15 mouse cellular contexts compared by ENCODE assay signal in the genomic region with DNA sequence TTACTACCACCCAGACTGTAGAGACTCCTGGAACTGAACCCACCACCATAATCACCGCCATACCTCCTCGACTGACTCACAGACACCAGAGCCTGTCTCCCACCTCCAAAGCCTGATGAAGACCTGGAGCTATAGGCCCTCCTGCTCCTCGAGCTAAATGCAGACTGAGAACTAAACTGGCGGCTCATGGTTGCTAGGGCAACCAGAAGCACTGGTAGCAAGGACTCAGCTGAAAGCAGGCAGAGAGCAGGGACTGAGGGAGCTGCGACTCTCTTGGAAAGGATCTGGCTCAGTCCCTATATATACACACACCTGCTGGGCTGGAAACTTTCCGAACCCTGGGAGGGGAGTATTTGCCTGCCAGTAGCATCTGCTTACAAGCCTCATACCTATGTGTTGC. TPM values are rescaled to one million over a fixed set of nuclear protein-coding genes. Genes with fewer than 3 reads are reported as not detected.
DNase-seq lines count a peak whose midpoint lies in the region; ATAC-seq and TF ChIP-seq lines count a peak whose summit lies in the region.
"Had no signal": no experiment of that assay in that cellular context is flagged by ENCODE, and none has a peak within 500 bp of the region (broad histone marks: within the 10 kb centered on the region; RNA-seq: fewer than 3 reads in every experiment).

Krt77 (minus strand) TSS at position 275 of the 400 bp plus-strand sequence.

- no peaks in the 10 kb centered on the region for H3K9me3 ChIP-seq in embryonic facial prominence, embryonic 14.5 days (ENCODE audit: control insufficient read depth, low read length)
- H3K9me3 ChIP-seq in embryonic facial prominence, embryonic 10.5 days: no peaks in the 10 kb centered on the region
- no peaks in the 10 kb centered on the region for H3K9me3 ChIP-seq in midbrain, postnatal 0 days (ENCODE audit: low read length)
- H3K9me3 ChIP-seq in liver, embryonic 11.5 days (ENCODE audit: control insufficient read depth, low read length): no peaks in the 10 kb centered on the region
- H3K9me3 ChIP-seq: limb, embryonic 12.5 days; megakaryocyte, embryonic 14.5 days had no signal

- no peak for ATAC-seq in embryonic facial prominence, embryonic 14.5 days (ENCODE audit: low read depth)
- peak; percentile 47; the same call in 1 of the 2 replicates for ATAC-seq in midbrain, postnatal 0 days (ENCODE audit: low FRiP score)
- no peak for ATAC-seq in liver, embryonic 11.5 days (replicated peaks; ENCODE audit: low FRiP score)

- no peak within 1 kb of the TSS for H3K4me3 ChIP-seq in embryonic facial prominence, embryonic 14.5 days (ENCODE audit: low read depth, low read length)
- no peak within 1 kb of the TSS for H3K4me3 ChIP-seq in embryonic facial prominence, embryonic 10.5 days
- H3K4me3 ChIP-seq in midbrain, postnatal 0 days (ENCODE audit: low read depth, low read length): no peak within 1 kb of the TSS
- no peak within 1 kb of the TSS for H3K4me3 ChIP-seq in liver, embryonic 11.5 days (ENCODE audit: low read depth, low read length)
- H3K4me3 ChIP-seq: limb, embryonic 12.5 days; megakaryocyte, embryonic 14.5 days had no signal

- intact Hi-C loops in heart, postnatal 36 days (cut with DNase I): no loop called here

- H3K27me3 ChIP-seq in embryonic facial prominence, embryonic 14.5 days (replicated peaks; ENCODE audit: control insufficient read depth, insufficient read depth, low read length): no peaks in the 10 kb centered on the region
- no peaks in the 10 kb centered on the region; the same call in 1 of the 2 replicates for H3K27me3 ChIP-seq in embryonic facial prominence, embryonic 10.5 days (replicated peaks; ENCODE audit: low read depth, poor library complexity, severe bottlenecking)
- H3K27me3 ChIP-seq in midbrain, postnatal 0 days (ENCODE audit: insufficient read depth, low read length): no peaks in the 10 kb centered on the region
- H3K27me3 ChIP-seq in liver, embryonic 11.5 days (replicated peaks; ENCODE audit: control insufficient read depth, insufficient read depth, low read length): peaks cover 6% of the 10 kb centered on the region

- H3K27ac ChIP-seq in embryonic facial prominence, embryonic 14.5 days (replicated peaks; ENCODE audit: low read depth, low read length): no peak within 1 kb of the TSS
- H3K27ac ChIP-seq in embryonic facial prominence, embryonic 10.5 days (replicated peaks): no peak within 1 kb of the TSS
- peak within 1 kb of the TSS; percentile 68 for H3K27ac ChIP-seq in midbrain, postnatal 0 days (ENCODE audit: low read depth, low read length)
- H3K27ac ChIP-seq in liver, embryonic 11.5 days (ENCODE audit: low read depth, low read length): no peak within 1 kb of the TSS
- H3K27ac ChIP-seq: limb, embryonic 12.5 days had no signal

- no peaks in the 10 kb centered on the region for H3K4me1 ChIP-seq in embryonic facial prominence, embryonic 14.5 days (ENCODE audit: control insufficient read depth, insufficient read depth, low read length)
- no peaks in the 10 kb centered on the region for H3K4me1 ChIP-seq in embryonic facial prominence, embryonic 10.5 days
- peaks cover 6% of the 10 kb centered on the region; the same call in 1 of the 2 replicates for H3K4me1 ChIP-seq in midbrain, postnatal 0 days (ENCODE audit: insufficient read depth, low read length)
- no peaks in the 10 kb centered on the region for H3K4me1 ChIP-seq in liver, embryonic 11.5 days (replicated peaks; ENCODE audit: control insufficient read depth, insufficient read depth, low read length)
- H3K4me1 ChIP-seq: limb, embryonic 12.5 days; megakaryocyte, embryonic 14.5 days had no signal

- WGBS in embryonic facial prominence, embryonic 14.5 days: 37% methylated on average over 6 of the region's 6 CpGs
- 43% methylated on average over 6 of the region's 6 CpGs for WGBS in embryonic facial prominence, embryonic 10.5 days
- WGBS in midbrain, postnatal 0 days: 17% methylated on average over 6 of the region's 6 CpGs
- 41% methylated on average over 6 of the region's 6 CpGs for WGBS in liver, embryonic 11.5 days

- TF ChIP-seq CTCF in midbrain, postnatal 0 days (IDR thresholded peaks at IDR 0.05): no peak

- no peaks in the 10 kb centered on the region for H3K36me3 ChIP-seq in embryonic facial prominence, embryonic 14.5 days (ENCODE audit: control insufficient read depth, insufficient read depth, low read length)
- no peaks in the 10 kb centered on the region for H3K36me3 ChIP-seq in embryonic facial prominence, embryonic 10.5 days (replicated peaks)
- no peaks in the 10 kb centered on the region for H3K36me3 ChIP-seq in midbrain, postnatal 0 days (ENCODE audit: insufficient read depth, low read length)
- no peaks in the 10 kb centered on the region for H3K36me3 ChIP-seq in liver, embryonic 11.5 days (ENCODE audit: control insufficient read depth, insufficient read depth, low read length)
- H3K36me3 ChIP-seq: limb, embryonic 12.5 days had no signal

- H3K9ac ChIP-seq in embryonic facial prominence, embryonic 14.5 days (ENCODE audit: low read depth, low read length): no peak within 1 kb of the TSS
- H3K9ac ChIP-seq in midbrain, postnatal 0 days (replicated peaks; ENCODE audit: low read length, poor library complexity, severe bottlenecking): no peak within 1 kb of the TSS
- no peak within 1 kb of the TSS for H3K9ac ChIP-seq in liver, embryonic 11.5 days (ENCODE audit: low read depth, low read length)
- H3K9ac ChIP-seq: limb, embryonic 12.5 days had no signal

- no peak within 1 kb of the TSS for H3K4me2 ChIP-seq in embryonic facial prominence, embryonic 14.5 days (ENCODE audit: low read depth, low read length)
- 0 out of 2 replicates have a peak within 1 kb of the TSS, but pooled peaks have one; percentile 12 for H3K4me2 ChIP-seq in midbrain, postnatal 0 days (ENCODE audit: low read depth, low read length, poor library complexity, severe bottlenecking)
- no peak within 1 kb of the TSS for H3K4me2 ChIP-seq in liver, embryonic 11.5 days
- H3K4me2 ChIP-seq: limb, embryonic 12.5 days had no signal

- DNase-seq in embryonic facial prominence, embryonic 14.5 days (ENCODE audit: low spot score): peak; percentile 12
- no peak for DNase-seq in embryonic facial prominence, embryonic 10.5 days (ENCODE audit: low spot score)
- DNase-seq in brain, adult 2 months (ENCODE audit: low read depth, low spot score): peak; percentile 92
- peak; percentile 69 to 82 for DNase-seq in layer of hippocampus, adult 18-20 months (ENCODE audit: low spot score in 2 of 2)
- peak; percentile 78 for DNase-seq in midbrain, postnatal 0 days (ENCODE audit: low spot score)
- DNase-seq in liver, embryonic 11.5 days (ENCODE audit: low spot score): no peak
- DNase-seq in heart, postnatal 36 days: no peak
- DNase-seq in cerebellum, adult 11 months: no peak
- DNase-seq: kidney, adult 11 months; thymus, adult 18-20 months had no signal

RNA-seq across cellular contexts. Expression of gene Krt77, which starts in this region (rescaled TPM):
- 14.6 and 20.3 TPM in 2 replicates for polyA plus RNA-seq in embryonic facial prominence, embryonic 14.5 days (2014; fragmentation: Nextera tagmentation; extraction: Ambion mirVana)
- 0.06 TPM in 1 of 2 replicates, not detected in the other for polyA plus RNA-seq in embryonic facial prominence, embryonic 10.5 days (2016; fragmentation: Nextera tagmentation; extraction: Ambion mirVana)
- total RNA-seq in layer of hippocampus, adult 18-20 months (2021): 10 to 100 TPM; 12.5 to 19.0 TPM
- total RNA-seq in midbrain, postnatal 0 days (2014; rRNA removed): 1.2 and 1.4 TPM in 2 replicates
- 1.5 and 1.6 TPM in 2 replicates for polyA plus RNA-seq in midbrain, postnatal 0 days (2015; fragmentation: Nextera tagmentation; extraction: Ambion mirVana)
- polyA plus RNA-seq in liver, embryonic 11.5 days (2014; fragmentation: Nextera tagmentation; extraction: Ambion mirVana): not detected in 2 replicates
- not detected for total RNA-seq in heart, postnatal 36 days (2021)
- total RNA-seq: adrenal gland, postnatal 4 days; common myeloid progenitor, adult 5-6 weeks; gastrocnemius, postnatal 4 days had no signal
- polyA plus RNA-seq: limb, embryonic 12.5 days had no signal

Comparison
In these comparisons a context has a peak if more than half of its experiments do, and no peak if none do; other contexts are left out.
1. DNase-seq: peak in embryonic facial prominence, embryonic 14.5 days (single experiment), brain, adult 2 months (single experiment), layer of hippocampus, adult 18-20 months (2 of 2) and midbrain, postnatal 0 days (single experiment); none in embryonic facial prominence, embryonic 10.5 days (single experiment), liver, embryonic 11.5 days (single experiment), heart, postnatal 36 days (0 of 2) and cerebellum, adult 11 months (single experiment).